Mouse (Mus musculus): ENCODE measurements around the gene Ngef.

Ngef gene

DNA sequence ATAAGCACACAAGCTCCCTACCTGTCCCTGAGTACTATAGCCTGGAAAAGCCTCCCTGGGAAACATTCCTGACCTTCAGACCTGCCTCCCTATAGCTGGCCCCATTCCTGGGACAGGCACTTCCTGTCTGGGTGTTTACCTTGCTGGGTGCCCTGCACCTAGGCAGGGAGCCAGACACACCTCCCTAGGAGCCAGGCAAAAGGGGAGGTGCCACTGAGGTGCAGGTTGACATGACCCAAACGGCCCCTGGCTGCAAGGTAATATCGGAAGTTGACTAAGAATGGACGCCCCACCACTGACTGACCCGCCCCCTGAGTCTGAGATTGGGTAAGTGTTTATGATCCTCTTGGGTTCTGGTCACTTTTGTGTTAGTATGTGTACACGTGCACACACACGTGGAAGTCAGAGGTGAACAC is at the start of gene Ngef:
Gene Ngef, minus strand, starts transcription at position 71 of the 416 bp plus-strand sequence.
- DNase-seq: no peak

GRCm38 (mm10) chr1:87621858-87622279 is 48.2 kb upstream of the Ngef start:
- DNase-seq: peak; percentile 37 to 68

DNA sequence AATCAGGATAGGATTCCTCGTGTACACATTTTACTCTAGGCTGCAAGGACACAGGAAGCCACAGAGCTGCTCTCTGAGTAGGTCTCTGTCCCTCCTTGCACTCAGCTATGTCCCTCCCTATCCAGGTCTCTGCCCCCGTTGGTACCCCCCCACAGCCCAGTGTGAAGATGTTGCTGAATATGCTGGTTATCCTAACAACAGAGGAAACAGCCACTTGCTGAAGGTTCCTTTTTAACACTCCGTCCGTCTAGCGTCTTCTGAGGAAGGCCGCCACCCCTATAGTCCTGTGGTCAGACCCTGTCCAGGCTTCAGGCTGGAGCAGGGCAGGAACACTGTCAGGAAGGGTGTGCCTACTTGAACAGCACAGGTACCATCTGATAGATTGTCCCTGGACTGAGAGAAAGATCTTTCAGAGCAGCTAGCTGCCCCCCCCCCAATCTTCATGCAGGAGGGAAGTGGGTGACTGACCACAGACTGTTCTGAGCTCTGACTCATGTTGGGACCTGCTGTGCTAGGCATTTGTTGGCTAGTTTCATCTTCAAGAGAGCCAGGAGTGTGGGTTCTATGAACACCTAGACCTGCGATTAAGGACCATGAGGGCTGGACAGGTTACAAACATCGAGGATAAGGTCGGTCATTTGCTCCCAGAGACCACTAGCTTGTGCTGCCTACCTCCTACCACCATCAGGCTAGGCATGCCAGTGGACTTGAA is 47.6 kb upstream of the Ngef start:
- no peak for DNase-seq

- no peak for DNase-seq
Observed at GRCm38 (mm10) chr1:87620693-87621092, 47.0 kb upstream of the Ngef start.

GRCm38 (mm10) chr1:87620211-87620668 is 46.6 kb upstream of the Ngef start, which contains the start of gene Inpp5d:
TSS of gene Inpp5d (plus strand) at chr1:87620312.
- peak; percentile 69 for DNase-seq

- no peak for DNase-seq
Observed at GRCm38 (mm10) chr1:87614576-87615295, 41.1 kb upstream of the Ngef start.

GRCm38 (mm10) chr1:87608416-87609046 is 34.9 kb upstream of the Ngef start:
- DNase-seq: peak; percentile 75 to 80

- DNase-seq: peak; percentile 55 to 71
Observed at GRCm38 (mm10) chr1:87607385-87608091, 33.9 kb upstream of the Ngef start.

DNA sequence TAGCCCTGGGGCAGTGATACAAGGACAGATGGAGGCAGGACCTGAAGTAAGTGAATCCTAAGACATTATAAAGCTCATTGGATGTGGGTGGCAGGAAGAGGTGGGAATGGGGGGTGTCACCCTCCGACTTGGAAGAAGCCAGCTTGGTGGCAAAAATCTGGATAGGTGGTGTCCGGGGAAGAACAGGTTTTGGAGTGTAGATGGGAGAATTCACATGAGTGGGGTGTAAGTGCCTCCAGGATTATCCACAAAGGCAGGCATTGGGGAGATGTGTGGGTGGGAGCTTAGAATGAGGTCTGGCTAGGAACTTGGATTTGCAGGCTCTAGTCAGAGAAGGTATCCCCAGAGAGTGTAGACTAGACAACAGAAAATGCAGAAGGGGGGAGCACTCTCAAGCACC is 31.6 kb upstream of the Ngef start:
- DNase-seq: no peak

GRCm38 (mm10) chr1:87603389-87603788 is 29.7 kb upstream of the Ngef start:
- DNase-seq: no peak

DNA sequence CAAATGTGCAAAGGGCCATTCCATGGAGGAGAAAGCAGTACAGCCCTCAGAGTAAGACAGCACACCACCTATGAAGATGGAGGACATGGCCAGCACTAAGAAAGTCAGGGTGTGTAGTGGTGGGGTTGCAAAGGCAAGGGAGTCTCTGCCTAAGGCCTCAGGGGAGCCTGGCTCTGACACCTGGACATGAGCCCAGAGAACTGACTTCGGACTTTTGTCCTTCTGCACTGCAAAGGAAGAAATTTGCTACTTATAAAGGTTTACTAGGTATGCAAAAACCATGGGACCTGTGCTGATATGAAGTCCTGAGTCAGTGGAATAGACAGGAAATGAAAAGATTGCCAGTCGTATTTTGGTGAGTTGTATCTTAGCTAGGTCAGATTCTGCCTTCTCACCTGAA is 28.1 kb upstream of the Ngef start:
- no peak for DNase-seq

- DNase-seq: no peak
Observed at GRCm38 (mm10) chr1:87600533-87600932, 26.9 kb upstream of the Ngef start.

- no peak for DNase-seq
Observed at GRCm38 (mm10) chr1:87594671-87595070, 21.0 kb upstream of the Ngef start.

DNA sequence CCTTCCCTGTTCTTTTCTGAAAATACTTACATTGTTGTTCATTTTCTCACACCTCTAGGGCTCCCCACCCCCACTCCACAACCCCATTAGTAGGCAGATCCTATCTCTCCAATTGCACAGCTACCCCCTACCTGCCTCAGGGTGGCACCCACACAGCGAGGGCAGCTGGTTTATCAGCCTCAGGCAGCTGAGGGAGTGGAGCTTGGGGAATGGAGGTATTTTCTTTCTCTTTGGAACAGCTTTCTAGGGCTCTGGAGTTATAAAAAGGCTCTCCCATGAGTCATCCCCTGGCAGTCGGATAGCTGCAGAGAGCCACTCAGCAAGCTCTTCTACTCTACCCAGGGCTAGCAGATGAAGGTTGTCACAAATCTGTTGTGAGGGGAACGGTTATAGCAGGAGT is 20.6 kb upstream of the Ngef start:
- no peak for DNase-seq

GRCm38 (mm10) chr1:87589980-87590379 is 16.3 kb upstream of the Ngef start:
- DNase-seq: no peak

GRCm38 (mm10) chr1:87589162-87589561 is 15.5 kb upstream of the Ngef start:
- DNase-seq: no peak

- DNase-seq: no peak
Observed at GRCm38 (mm10) chr1:87580824-87581223, 7.2 kb upstream of the Ngef start.

DNA sequence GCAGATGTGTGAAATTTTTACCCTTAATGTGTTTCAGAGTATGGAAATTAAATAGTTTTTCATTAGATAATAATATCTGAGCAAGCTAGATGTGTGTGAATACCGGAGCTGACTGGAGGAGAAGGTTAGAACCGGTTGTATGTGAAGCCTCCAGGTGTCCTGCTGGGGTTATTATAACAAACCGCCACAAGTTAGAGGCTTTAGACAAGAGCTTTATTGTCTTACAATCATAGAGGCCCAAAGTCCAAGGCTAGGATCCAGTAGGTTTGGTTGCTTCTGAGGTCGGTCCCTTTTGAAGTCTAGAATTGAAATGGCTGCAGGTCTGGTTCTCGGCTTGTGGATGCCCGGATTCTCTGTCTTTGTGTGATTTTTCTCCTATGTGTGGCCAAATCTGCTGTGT is 5.3 kb upstream of the Ngef start:
- DNase-seq: no peak

GRCm38 (mm10) chr1:87574785-87575184 is 1.1 kb upstream of the Ngef start:
- no peak for DNase-seq

GRCm38 (mm10) chr1:87574353-87574752 is 683 bp upstream of the Ngef start:
- DNase-seq: no peak

DNA sequence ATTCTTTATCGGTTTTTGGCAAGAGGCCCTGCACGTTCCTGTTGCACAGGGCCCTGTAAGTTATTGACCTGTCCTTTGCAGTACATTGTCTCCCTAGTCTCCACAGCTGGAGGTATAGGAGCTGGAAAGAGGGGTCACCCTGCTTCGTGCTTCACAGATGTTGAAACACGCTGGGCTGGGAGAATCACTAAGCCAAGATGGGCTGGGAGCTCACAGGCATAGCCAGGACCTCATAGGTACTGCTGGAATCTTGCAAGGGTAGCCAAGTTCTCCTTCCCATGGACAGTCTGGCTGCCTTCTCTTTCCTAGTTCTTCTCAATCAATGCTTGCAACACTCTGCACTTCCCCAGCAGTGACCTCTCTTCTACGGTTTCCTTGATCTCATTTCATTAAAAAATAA is 409 bp downstream of the Ngef start:
- DNase-seq: no peak

DNA sequence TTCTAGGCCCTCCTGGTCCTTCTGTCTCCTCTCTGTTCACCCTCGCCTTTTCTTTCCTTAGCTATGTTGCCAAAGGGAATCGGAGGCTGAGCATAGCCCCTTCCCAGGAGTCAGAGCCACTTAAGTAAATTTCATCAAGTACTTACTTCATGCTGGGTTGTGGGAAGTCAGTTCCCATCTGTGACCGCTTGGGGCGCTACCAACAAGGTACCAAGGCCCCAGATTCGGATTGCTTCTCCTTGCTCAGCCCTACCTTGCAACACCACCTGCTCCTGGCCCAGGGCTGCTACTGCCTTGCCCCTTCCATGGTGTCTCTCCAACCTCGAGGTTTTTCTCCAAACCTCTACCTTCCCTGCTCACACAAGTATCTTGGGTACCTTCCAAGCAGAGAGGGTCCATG is 5.3 kb downstream of the Ngef start:
- DNase-seq: peak; percentile 41 to 43

- DNase-seq: no peak
Observed at GRCm38 (mm10) chr1:87565760-87566159, 7.9 kb downstream of the Ngef start.
